Mouse (Mus musculus): Measurements from ENCODE around the gene Tmprss12.

GRCm38 (mm10) chr15:100276403-100276802 lies 4.2 kb upstream of the Tmprss12 start:
- no peak for TF ChIP-seq CTCF (IDR thresholded peaks at IDR 0.05; ENCODE audit: low read depth)
- TF ChIP-seq EP300 (optimal IDR thresholded peaks at IDR 0.05) = no peak
